Mouse (Mus musculus): Measurements from ENCODE around the gene Chmp4b. TPM values are rescaled to one million over a fixed set of nuclear protein-coding genes. Genes with fewer than 3 reads are reported as not detected.
A peak's percentile ranks its signal among the peaks of the same experiment; 100 is the strongest.

Chmp4b gene
- polyA plus RNA-seq, 1 experiment from 2014 or later = 27.2 TPM

DNA sequence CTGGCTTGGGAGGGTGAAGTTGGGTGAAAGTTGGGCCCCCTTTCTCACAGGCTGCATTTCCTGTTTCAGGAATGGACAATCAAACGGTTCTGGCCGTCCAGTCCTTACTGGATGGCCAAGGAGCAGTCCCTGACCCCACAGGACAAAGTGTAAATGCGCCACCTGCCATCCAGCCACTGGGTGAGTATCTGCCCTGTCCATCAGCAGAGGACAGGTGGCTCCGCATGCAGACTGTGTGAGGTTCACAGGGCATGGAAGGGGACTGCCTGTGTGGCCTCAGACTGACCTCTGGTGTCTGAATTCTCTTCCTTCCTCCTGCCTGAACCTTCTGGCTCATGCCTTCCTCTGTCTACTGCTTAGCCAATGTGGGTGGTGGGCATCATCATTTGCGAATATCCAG is 29.8 kb upstream of the Chmp4b start:
- WGBS = 65% methylated on average over 5 of the region's 5 CpGs
- ATAC-seq (ENCODE audit: borderline replicate concordance, extremely low read depth, low FRiP score, low TSS enrichment) = no peak
- no peak overlapping the region for H3K27ac ChIP-seq

GRCm38 (mm10) chr2:154624137-154624536 is 27.4 kb upstream of the Chmp4b start:
- no peaks in the 10 kb centered on the region for H3K27me3 ChIP-seq
- H3K4me3 ChIP-seq = no peak overlapping the region
- H3K9me3 ChIP-seq = no peaks in the 10 kb centered on the region
- H3K4me1 ChIP-seq = no peaks in the 10 kb centered on the region
- no peak for ATAC-seq (ENCODE audit: borderline replicate concordance, extremely low read depth, low FRiP score, low TSS enrichment)
- no peak overlapping the region for H3K4me2 ChIP-seq
- H3K9ac ChIP-seq = no peak overlapping the region
- H3K36me3 ChIP-seq = peaks cover 11% of the 10 kb centered on the region; the same call in 1 of the 2 replicates
- no peak overlapping the region for H3K27ac ChIP-seq

More for the DNA sequence above, 29.8 kb upstream of the Chmp4b start:
- Histone ChIP-seq H3K4me3 (no peak overlapping the region), H3K9me3 (no peaks in the 10 kb centered on the region), H3K4me1 (no peaks in the 10 kb centered on the region), H3K9ac (no peak overlapping the region), H3K4me2 (no peak overlapping the region), H3K27me3 (no peaks in the 10 kb centered on the region), H3K36me3 (peaks cover 11% of the 10 kb centered on the region; the same call in 1 of the 2 replicates)

DNA sequence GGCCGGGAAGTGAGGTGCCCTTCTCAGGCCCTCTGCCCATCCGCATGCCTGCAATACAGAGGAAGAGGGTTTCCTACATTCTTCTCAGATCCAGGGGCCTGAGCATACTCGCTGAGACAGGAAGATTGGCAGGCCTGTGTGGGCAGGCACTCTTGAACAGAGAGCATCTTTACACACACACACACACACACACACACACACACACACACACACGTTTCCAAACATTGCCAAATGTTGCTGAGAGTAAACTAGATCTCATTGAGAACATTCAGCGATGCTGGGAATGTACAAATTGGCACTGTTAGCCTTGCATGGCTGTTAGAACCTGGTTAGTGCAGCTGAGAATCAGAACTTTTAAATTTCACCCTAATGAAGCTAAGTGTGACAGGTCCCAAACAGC is 21.0 kb upstream of the Chmp4b start:
- Histone ChIP-seq H3K36me3 (no peaks in the 10 kb centered on the region; the same call in 1 of the 2 replicates), H3K9ac (no peak overlapping the region), H3K4me2 (no peak overlapping the region), H3K4me3 (no peak overlapping the region), H3K27me3 (no peaks in the 10 kb centered on the region), H3K27ac (no peak overlapping the region), H3K9me3 (no peaks in the 10 kb centered on the region), H3K4me1 (no peaks in the 10 kb centered on the region)
- 73% methylated on average over 5 of the region's 5 CpGs for WGBS
- ATAC-seq (ENCODE audit: borderline replicate concordance, extremely low read depth, low FRiP score, low TSS enrichment) = no peak

- H3K9me3 ChIP-seq = no peaks in the 10 kb centered on the region
- 87% methylated on average over 16 of the region's 16 CpGs for WGBS
- H3K36me3 ChIP-seq = no peaks in the 10 kb centered on the region; the same call in 1 of the 2 replicates
- H3K4me2 ChIP-seq = no peak overlapping the region
- no peak overlapping the region for H3K27ac ChIP-seq
- ATAC-seq (ENCODE audit: borderline replicate concordance, extremely low read depth, low FRiP score, low TSS enrichment) = no peak
- H3K4me3 ChIP-seq = no peak overlapping the region
- no peak overlapping the region for H3K9ac ChIP-seq
- no peaks in the 10 kb centered on the region for H3K4me1 ChIP-seq
- no peaks in the 10 kb centered on the region for H3K27me3 ChIP-seq
These were observed 19.2 kb upstream of the Chmp4b start for GRCm38 (mm10) chr2:154632203-154632780.

DNA sequence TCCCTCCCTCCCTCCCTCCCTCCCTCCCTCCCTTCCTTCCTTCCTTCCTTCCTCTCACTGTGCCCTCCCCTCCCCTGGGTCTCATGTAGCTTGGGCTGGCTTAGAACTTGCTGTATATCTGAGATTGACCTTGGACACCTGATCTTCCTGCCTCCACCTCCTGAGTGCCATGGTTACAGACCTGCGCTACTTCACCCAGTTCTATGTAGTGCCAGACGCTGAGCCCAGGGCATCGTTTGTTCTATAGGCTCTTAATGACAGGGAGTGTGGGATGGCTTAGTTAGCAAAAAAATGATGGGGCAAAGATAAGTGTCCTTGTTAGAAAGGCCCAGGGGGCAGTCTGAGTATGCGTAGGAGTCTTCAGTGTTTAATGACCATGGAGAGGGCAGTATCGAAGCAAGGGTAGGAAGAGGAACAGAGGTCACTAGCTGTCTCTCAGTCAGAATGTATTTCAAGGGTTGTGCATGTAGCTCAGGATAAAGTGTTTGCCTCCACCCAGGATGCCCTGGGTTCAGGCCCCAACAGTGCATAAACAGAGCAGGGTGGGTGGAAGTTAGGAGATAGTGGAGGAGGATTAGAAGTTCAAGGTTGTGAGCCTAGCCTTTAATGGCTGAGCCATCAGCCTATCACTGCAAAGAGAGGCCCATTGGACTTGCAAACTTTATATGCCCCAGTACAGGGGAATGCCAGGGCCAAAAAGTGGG is 18.3 kb upstream of the Chmp4b start:
- no peak for ATAC-seq (ENCODE audit: borderline replicate concordance, extremely low read depth, low FRiP score, low TSS enrichment)
- Histone ChIP-seq H3K4me3 (no peak overlapping the region), H3K9me3 (no peaks in the 10 kb centered on the region), H3K27ac (no peak overlapping the region), H3K27me3 (no peaks in the 10 kb centered on the region), H3K4me2 (no peak overlapping the region), H3K4me1 (no peaks in the 10 kb centered on the region), H3K36me3 (peaks cover 4% of the 10 kb centered on the region), H3K9ac (no peak overlapping the region)
- 79% methylated on average over 5 of the region's 5 CpGs for WGBS

- H3K27ac ChIP-seq = no peak overlapping the region
- H3K9me3 ChIP-seq = no peaks in the 10 kb centered on the region
- H3K4me3 ChIP-seq = no peak overlapping the region
- no peaks in the 10 kb centered on the region for H3K27me3 ChIP-seq
- H3K4me2 ChIP-seq = no peak overlapping the region
- H3K4me1 ChIP-seq = no peaks in the 10 kb centered on the region
- 90% methylated on average over 9 of the region's 9 CpGs for WGBS
- no peak overlapping the region for H3K9ac ChIP-seq
- peaks cover 11% of the 10 kb centered on the region for H3K36me3 ChIP-seq
- ATAC-seq (ENCODE audit: borderline replicate concordance, extremely low read depth, low FRiP score, low TSS enrichment) = no peak
These were observed 17.4 kb upstream of the Chmp4b start for GRCm38 (mm10) chr2:154633876-154634644.

GRCm38 (mm10) chr2:154635826-154636225 is 15.7 kb upstream of the Chmp4b start:
- peaks cover 11% of the 10 kb centered on the region for H3K36me3 ChIP-seq
- no peak overlapping the region for H3K4me2 ChIP-seq
- no peaks in the 10 kb centered on the region for H3K4me1 ChIP-seq
- H3K9ac ChIP-seq = no peak overlapping the region
- no peak for ATAC-seq (ENCODE audit: borderline replicate concordance, extremely low read depth, low FRiP score, low TSS enrichment)
- no peak overlapping the region for H3K4me3 ChIP-seq
- no peaks in the 10 kb centered on the region for H3K27me3 ChIP-seq
- no peak overlapping the region for H3K27ac ChIP-seq
- WGBS = 87% methylated on average over 2 of the region's 2 CpGs
- H3K9me3 ChIP-seq = no peaks in the 10 kb centered on the region

DNA sequence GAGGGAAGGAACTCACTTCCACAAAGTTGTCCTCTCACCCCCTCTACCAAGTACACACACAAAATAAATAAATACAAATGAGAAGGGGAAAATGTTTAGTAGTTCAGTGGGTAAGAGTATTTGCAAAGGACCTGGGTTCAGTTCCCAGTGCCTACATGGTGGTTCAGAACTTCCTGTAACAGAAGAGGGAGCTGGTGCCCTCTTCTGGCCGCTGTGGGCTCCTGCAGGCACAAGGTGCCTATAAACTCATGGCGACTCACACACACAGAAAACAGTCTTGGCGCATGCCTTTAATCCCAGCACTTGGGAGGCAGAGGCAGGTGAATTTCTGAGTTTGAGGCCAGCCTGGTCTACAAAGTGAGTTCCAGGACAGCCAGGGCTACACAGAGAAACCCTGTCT is 13.0 kb upstream of the Chmp4b start:
- Histone ChIP-seq H3K4me2 (no peak overlapping the region), H3K27ac (no peak overlapping the region), H3K9me3 (no peaks in the 10 kb centered on the region), H3K36me3 (peaks cover 14% of the 10 kb centered on the region), H3K9ac (no peak overlapping the region), H3K4me3 (no peak overlapping the region), H3K27me3 (no peaks in the 10 kb centered on the region), H3K4me1 (peaks cover 7% of the 10 kb centered on the region; the same call in 1 of the 2 replicates)
- WGBS = 89% methylated on average over 3 of the region's 3 CpGs
- no peak for ATAC-seq (ENCODE audit: borderline replicate concordance, extremely low read depth, low FRiP score, low TSS enrichment)

DNA sequence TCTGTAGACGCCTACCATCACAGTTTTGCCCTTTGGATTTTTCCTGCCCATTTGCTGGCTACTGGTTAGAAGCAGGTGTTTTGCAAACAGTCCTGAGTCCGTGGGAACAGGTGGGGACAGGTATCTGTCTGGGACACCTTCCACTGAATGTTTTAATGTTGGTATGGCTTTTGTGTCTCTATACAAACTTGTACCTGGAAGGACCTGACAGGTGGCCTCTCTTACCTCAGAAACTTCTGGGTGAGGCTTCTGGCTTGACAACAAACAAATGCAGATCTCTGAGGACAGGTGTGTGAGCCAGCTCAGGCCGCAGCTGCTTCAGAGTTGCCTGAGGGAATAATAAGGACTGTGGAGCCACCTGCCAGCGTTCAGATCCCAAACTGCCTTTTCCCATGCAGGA is 12.4 kb upstream of the Chmp4b start:
- Histone ChIP-seq H3K9ac (no peak overlapping the region), H3K36me3 (peaks cover 14% of the 10 kb centered on the region), H3K27ac (no peak overlapping the region), H3K9me3 (no peaks in the 10 kb centered on the region), H3K4me2 (no peak overlapping the region), H3K27me3 (no peaks in the 10 kb centered on the region), H3K4me3 (no peak overlapping the region), H3K4me1 (peaks cover 7% of the 10 kb centered on the region; the same call in 1 of the 2 replicates)
- no peak for ATAC-seq (ENCODE audit: borderline replicate concordance, extremely low read depth, low FRiP score, low TSS enrichment)
- WGBS = 83% methylated on average over 4 of the region's 4 CpGs

- H3K27ac ChIP-seq = peak overlapping the region; percentile 57
- H3K27me3 ChIP-seq = no peaks in the 10 kb centered on the region
- peaks cover 14% of the 10 kb centered on the region for H3K36me3 ChIP-seq
- H3K4me3 ChIP-seq = no peak overlapping the region
- peaks cover 7% of the 10 kb centered on the region; the same call in 1 of the 2 replicates for H3K4me1 ChIP-seq
- no peak for ATAC-seq (ENCODE audit: borderline replicate concordance, extremely low read depth, low FRiP score, low TSS enrichment)
- 59% methylated on average over 8 of the region's 8 CpGs for WGBS
- H3K4me2 ChIP-seq = no peak overlapping the region
- no peaks in the 10 kb centered on the region for H3K9me3 ChIP-seq
- no peak overlapping the region for H3K9ac ChIP-seq
These were observed 10.3 kb upstream of the Chmp4b start for GRCm38 (mm10) chr2:154641176-154641575.

- no peak overlapping the region for H3K9ac ChIP-seq
- peaks cover 7% of the 10 kb centered on the region; the same call in 1 of the 2 replicates for H3K4me1 ChIP-seq
- no peaks in the 10 kb centered on the region for H3K27me3 ChIP-seq
- peak; percentile 33; the same call in 1 of the 2 replicates for ATAC-seq (ENCODE audit: borderline replicate concordance, extremely low read depth, low FRiP score, low TSS enrichment)
- H3K27ac ChIP-seq = peak overlapping the region; percentile 85
- no peak overlapping the region for H3K4me3 ChIP-seq
- H3K9me3 ChIP-seq = no peaks in the 10 kb centered on the region
- peak overlapping the region; percentile 30 for H3K4me2 ChIP-seq
- peaks cover 14% of the 10 kb centered on the region for H3K36me3 ChIP-seq
- WGBS = 77% methylated on average over 9 of the region's 9 CpGs
These were observed 9.5 kb upstream of the Chmp4b start for GRCm38 (mm10) chr2:154642005-154642459.
